Mouse (Mus musculus) liver, postnatal 0 days (tissue): ENCODE data around the gene Lemd1. TPM values are rescaled to one million over a fixed set of nuclear protein-coding genes. Genes with fewer than 3 reads are reported as not detected.
"Not testable (repeated sequence)": the region's sequence is repeated elsewhere in the genome, so short reads cannot be mapped to it uniquely, and the experiment has no call there.

Experiments
- ATAC-seq: fragments of 200-750 bp; cut with Nextera tagmentation; 2 replicates; pipeline ENCODE4 v1.8.0; 2017; ENCODE audit warnings: mild to moderate bottlenecking, moderate library complexity
- DNase-seq: peaks from one replicate; pipeline ENCODE4 v3.0.0-alpha.2; 2016
- H3K27ac ChIP-seq: fragments of 300-500 bp; sonication (generic); 2 replicates; pipeline ENCODE4 v1.5.1; 2014; ENCODE audit warnings: antibody characterized with exemption, moderate library complexity, mild to moderate bottlenecking, low read depth
- H3K27me3 ChIP-seq: fragments of 300-500 bp; sonication (generic); 2 replicates; pipeline ENCODE4 v1.6.1; 2014; ENCODE audit warnings: low read length, control low read depth, mixed read lengths; ENCODE audit not compliant: insufficient read depth
- H3K36me3 ChIP-seq: fragments of 300-500 bp; sonication (generic); replicated peaks from 2 replicates; pipeline ENCODE4 v1.6.1; 2014; ENCODE audit warnings: mild to moderate bottlenecking, control low read depth, low read length, moderate library complexity, mixed read lengths; ENCODE audit not compliant: insufficient read depth
- H3K4me1 ChIP-seq: fragments of 300-500 bp; sonication (generic); 2 replicates; pipeline ENCODE4 v1.6.1; 2014; ENCODE audit warnings: antibody characterized with exemption, mild to moderate bottlenecking, control low read depth; ENCODE audit not compliant: insufficient read depth
- H3K4me2 ChIP-seq: fragments of 300-500 bp; sonication (generic); 2 replicates; pipeline ENCODE4 v1.6.1; 2014; ENCODE audit warnings: low read depth, mild to moderate bottlenecking, low read length, moderate library complexity, mixed read lengths
- H3K4me3 ChIP-seq: fragments of 300-500 bp; sonication (generic); 2 replicates; pipeline ENCODE4 v1.5.1; 2014; ENCODE audit warnings: low read depth, low read length
- H3K9ac ChIP-seq: fragments of 300-500 bp; sonication (generic); replicated peaks from 2 replicates; pipeline ENCODE4 v1.6.1; 2014; ENCODE audit warnings: mild to moderate bottlenecking, moderate library complexity
- H3K9me3 ChIP-seq: fragments of 300-500 bp; sonication (generic); 2 replicates; pipeline ENCODE4 v1.6.1; 2016; ENCODE audit warnings: mild to moderate bottlenecking, control low read depth, low read length, mixed read lengths
- CTCF ChIP-seq: sonication (generic); IDR thresholded peaks from 2 replicates; pipeline ENCODE4 v1.5.1; 2016; ENCODE audit warnings: antibody characterized with exemption, low read depth
- EP300 ChIP-seq: IDR thresholded peaks from 2 replicates; pipeline ENCODE4 v1.6.1; 2016; ENCODE audit warnings: antibody characterized with exemption, low read depth, mild to moderate bottlenecking
- WGBS: fragments of 180-500 bp; shearing (Covaris S2); extraction: QIAGEN DNeasy Blood & Tissue Kit; methylation state at CpG from one replicate; pipeline ENCODE4 v1.1.7; 2014; ENCODE audit not compliant: insufficient replicate concordance; 5-methylcytosine and 5-hydroxymethylcytosine counted together
- polyA plus RNA-seq: library from polyadenylated mRNA; unstranded; fragments of >200 nt; fragmentation: Nextera tagmentation; extraction: Ambion mirVana; gene quantifications from 2 replicates; pipeline ENCODE4 v1.2.1, GENCODE M21; 2015

Gene Lemd1
- polyA plus RNA-seq, 1 experiment from 2014 or later = not detected

DNA sequence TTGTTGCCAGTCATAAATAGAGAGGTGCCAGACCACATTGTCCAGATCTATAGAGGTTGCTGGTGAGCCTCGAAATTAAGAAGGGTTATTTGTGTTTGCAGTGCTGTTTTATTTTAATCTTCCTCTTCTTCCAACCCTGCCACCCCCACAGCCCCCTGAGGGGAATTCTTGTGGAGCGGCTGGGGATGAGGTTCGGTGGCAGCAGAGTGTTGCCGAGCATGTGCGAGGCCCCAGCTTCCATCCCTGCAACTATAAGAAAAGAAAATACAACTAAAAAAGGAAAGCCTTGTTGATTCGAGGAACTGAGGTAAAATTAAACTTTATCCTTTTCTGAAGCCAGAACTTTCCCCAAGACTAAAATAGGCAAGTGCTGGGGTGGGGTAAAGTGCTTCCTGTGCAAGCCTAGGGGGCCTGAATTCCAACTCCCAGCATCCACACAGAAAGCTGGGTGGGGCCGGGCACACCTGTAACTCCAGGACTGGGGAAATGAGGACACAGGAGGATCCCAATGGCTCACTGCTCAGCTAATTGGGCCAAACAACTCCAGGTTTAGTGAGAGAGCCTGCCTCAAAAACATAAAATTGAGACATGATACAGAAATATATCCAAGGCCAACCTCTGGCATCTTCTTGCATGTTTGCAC, 77.3 kb downstream of the Lemd1 start:
- no peak for DNase-seq
- TF ChIP-seq CTCF = no peak
- Histone ChIP-seq H3K9me3 (no peaks in the 10 kb centered on the region), H3K36me3 (no peaks in the 10 kb centered on the region), H3K4me2 (no peak overlapping the region), H3K9ac (no peak overlapping the region), H3K4me3 (no peak overlapping the region), H3K4me1 (peaks cover 13% of the 10 kb centered on the region), H3K27ac (no peak overlapping the region), H3K27me3 (no peaks in the 10 kb centered on the region)
- no peak for ATAC-seq
- 73% methylated on average over 7 of the region's 7 CpGs for WGBS

DNA sequence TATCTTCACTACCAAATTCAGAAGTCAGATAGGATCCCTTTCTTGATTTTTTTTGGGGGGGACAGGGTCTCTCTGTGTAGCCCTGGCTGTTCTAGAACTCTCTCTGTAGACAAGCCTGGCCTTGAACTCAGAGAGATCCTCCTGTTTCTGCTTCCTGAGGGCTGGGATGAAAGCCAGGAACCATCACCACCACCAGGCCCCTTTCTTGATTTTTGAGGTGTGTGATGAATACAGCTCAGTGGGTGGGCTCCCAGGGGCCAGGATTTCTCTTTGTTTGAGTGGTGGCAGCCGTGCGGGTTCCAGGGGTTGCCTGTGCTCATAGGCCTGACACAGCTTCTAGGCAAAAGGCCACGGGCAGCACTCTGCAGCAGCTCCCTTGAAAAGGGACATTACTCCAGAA, 80.0 kb downstream of the Lemd1 start:
- H3K36me3 ChIP-seq = no peaks in the 10 kb centered on the region
- ATAC-seq (no peak), DNase-seq (no peak)
- no peak for TF ChIP-seq CTCF
- TF ChIP-seq EP300 = no peak
- no peak overlapping the region for H3K4me2 ChIP-seq
- H3K9ac ChIP-seq = no peak overlapping the region
- no peaks in the 10 kb centered on the region for H3K9me3 ChIP-seq
- H3K4me3 ChIP-seq = no peak overlapping the region
- WGBS = 76% methylated on average over 3 of the region's 3 CpGs
- no peaks in the 10 kb centered on the region for H3K27me3 ChIP-seq
- no peak overlapping the region for H3K27ac ChIP-seq
- 0 out of 2 replicates have a peak, but pooled peaks cover 2% of the 10 kb centered on the region for H3K4me1 ChIP-seq

DNA sequence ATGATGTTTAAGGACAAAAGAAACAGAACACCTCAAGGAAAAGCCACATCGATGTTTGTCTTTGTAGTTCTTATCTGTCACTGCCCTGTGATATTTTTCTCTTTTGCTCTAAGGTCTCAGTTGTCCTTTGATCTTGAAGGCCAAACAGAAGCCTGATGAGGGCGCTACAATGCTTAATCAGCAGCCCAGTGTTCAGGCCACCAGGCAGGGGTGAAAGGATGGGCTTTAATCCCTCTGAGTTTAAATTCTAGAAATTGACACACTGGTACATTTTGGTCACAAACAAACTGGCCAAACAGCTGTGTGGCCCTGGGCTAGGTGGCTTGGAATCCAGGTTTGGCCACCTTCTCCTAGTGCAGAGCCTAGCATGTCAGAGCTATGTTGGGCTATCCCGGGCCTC, 85.5 kb downstream of the Lemd1 start:
- no peak for DNase-seq
- Histone ChIP-seq H3K27ac (no peak overlapping the region), H3K9ac (no peak overlapping the region), H3K4me3 (no peak overlapping the region), H3K4me1 (no peaks in the 10 kb centered on the region), H3K4me2 (no peak overlapping the region), H3K27me3 (no peaks in the 10 kb centered on the region), H3K36me3 (no peaks in the 10 kb centered on the region), H3K9me3 (no peaks in the 10 kb centered on the region)
- WGBS = 48% methylated on average over 3 of the region's 3 CpGs
- TF ChIP-seq CTCF (no peak), EP300 (no peak)
- ATAC-seq = no peak

GRCm38 (mm10) chr1:132277124-132277523, 85.9 kb downstream of the Lemd1 start:
- H3K9ac ChIP-seq = no peak overlapping the region
- H3K9me3 ChIP-seq = no peaks in the 10 kb centered on the region
- no peaks in the 10 kb centered on the region for H3K4me1 ChIP-seq
- H3K27me3 ChIP-seq = no peaks in the 10 kb centered on the region
- no peaks in the 10 kb centered on the region for H3K36me3 ChIP-seq
- DNase-seq (no peak), ATAC-seq (no peak)
- H3K4me2 ChIP-seq = no peak overlapping the region
- H3K27ac ChIP-seq = no peak overlapping the region
- TF ChIP-seq CTCF = no peak
- no peak for TF ChIP-seq EP300
- WGBS = 61% methylated on average over 6 of the region's 6 CpGs
- H3K4me3 ChIP-seq = no peak overlapping the region

DNA sequence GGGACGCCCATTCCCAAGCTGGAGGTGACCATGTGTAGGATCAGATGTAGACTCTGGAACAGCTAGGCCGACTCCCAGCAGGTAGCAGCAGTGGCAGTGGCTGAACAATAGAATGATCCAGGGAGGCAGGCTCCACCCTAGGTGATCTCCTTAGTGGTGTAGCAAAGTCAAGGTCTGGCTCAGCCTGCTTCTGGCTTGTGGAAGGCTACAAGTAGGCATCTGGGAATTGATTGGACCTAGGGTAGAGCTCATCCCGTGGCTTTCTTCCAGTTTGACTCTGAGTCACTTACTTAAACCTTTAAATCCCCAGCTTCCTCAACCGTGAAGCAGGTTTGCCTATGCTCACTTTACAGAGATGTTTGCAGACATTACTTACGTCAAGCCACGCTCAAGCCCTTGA, 89.4 kb downstream of the Lemd1 start:
- H3K4me3 ChIP-seq, H3K27me3 ChIP-seq, H3K27ac ChIP-seq, H3K9ac ChIP-seq, DNase-seq, H3K4me2 ChIP-seq, H3K4me1 ChIP-seq, H3K36me3 ChIP-seq, H3K9me3 ChIP-seq, ATAC-seq: not testable (repeated sequence)
- 68% methylated on average over 6 of the region's 6 CpGs for WGBS

DNA sequence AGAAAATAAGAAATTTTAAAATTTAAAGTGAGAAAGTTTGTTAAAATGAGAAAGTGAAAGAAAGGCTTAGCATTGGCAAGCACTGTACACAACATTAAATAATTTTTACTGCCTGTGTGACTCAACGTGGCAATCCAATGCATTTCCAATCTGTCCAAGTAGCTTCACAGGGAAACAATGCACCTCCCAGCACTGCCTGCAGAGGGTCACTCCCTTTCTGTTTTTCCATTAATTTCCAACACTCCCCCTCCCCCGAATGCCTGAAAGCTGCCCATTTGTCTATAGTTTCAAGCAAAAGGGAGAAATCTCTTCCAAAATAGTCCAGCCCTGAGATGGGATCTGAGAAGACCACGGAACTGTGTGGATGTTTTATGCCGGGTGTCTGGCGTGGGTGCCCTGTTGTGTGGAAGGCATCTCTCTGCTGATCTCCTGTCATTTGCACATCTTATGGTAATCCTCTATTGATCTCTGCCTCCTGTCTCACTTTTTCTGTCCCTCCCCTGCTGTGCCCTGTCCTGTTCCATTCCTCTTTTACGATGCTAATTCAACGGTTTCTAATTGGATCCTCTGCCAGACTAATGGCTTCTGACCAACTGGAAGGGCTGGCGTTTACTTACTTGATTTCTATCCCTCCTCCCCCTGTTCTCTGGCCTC, 90.4 kb downstream of the Lemd1 start:
- no peak overlapping the region for H3K9ac ChIP-seq
- H3K4me1 ChIP-seq = no peaks in the 10 kb centered on the region
- no peaks in the 10 kb centered on the region for H3K36me3 ChIP-seq
- no peak overlapping the region for H3K4me3 ChIP-seq
- DNase-seq (no peak), ATAC-seq (no peak)
- H3K4me2 ChIP-seq = no peak overlapping the region
- H3K27ac ChIP-seq = no peak overlapping the region
- no peak for TF ChIP-seq CTCF
- no peak for TF ChIP-seq EP300
- H3K9me3 ChIP-seq = no peaks in the 10 kb centered on the region
- 46% methylated on average over 8 of the region's 8 CpGs for WGBS
- peaks cover 4% of the 10 kb centered on the region; the same call in 1 of the 2 replicates for H3K27me3 ChIP-seq

- no peaks in the 10 kb centered on the region for H3K4me1 ChIP-seq
- H3K4me2 ChIP-seq = no peak overlapping the region
- no peak for ATAC-seq
- H3K9me3 ChIP-seq = no peaks in the 10 kb centered on the region
- H3K9ac ChIP-seq = no peak overlapping the region
- peaks cover 4% of the 10 kb centered on the region; the same call in 1 of the 2 replicates for H3K27me3 ChIP-seq
- H3K27ac ChIP-seq = no peak overlapping the region
- no peak overlapping the region for H3K4me3 ChIP-seq
- no peaks in the 10 kb centered on the region for H3K36me3 ChIP-seq
- DNase-seq = no peak
- TF ChIP-seq EP300 (no peak), CTCF (no peak)
- 87% methylated on average over 2 of the region's 2 CpGs for WGBS
Observed at GRCm38 (mm10) chr1:132282177-132282536, 90.9 kb downstream of the Lemd1 start.
